In genomic region chr5:99296348-99296747, GRCm38 (mm10) we compare ENCODE assay signal across 22 mouse cellular contexts.
DNase-seq lines count a peak whose midpoint lies in the region; ATAC-seq and TF ChIP-seq lines count a peak whose summit lies in the region.
"Had no signal": no experiment of that assay in that cellular context is flagged by ENCODE, and none has a peak within 500 bp of the region (broad histone marks: within the 10 kb centered on the region; RNA-seq: fewer than 3 reads in every experiment).

No protein-coding gene starts in this region.

- H3K27me3 ChIP-seq in heart, embryonic 10.5 days (ENCODE audit: insufficient read depth, poor library complexity, severe bottlenecking): no peaks in the 10 kb centered on the region
- H3K27me3 ChIP-seq in kidney, embryonic 16.5 days (ENCODE audit: insufficient read depth, low read length): no peaks in the 10 kb centered on the region
- H3K27me3 ChIP-seq in kidney, adult 2 months (replicated peaks; ENCODE audit: control insufficient read depth, insufficient read depth, low read length): no peaks in the 10 kb centered on the region
- H3K27me3 ChIP-seq: CH12.LX, Patski had no signal

- H3K4me1 ChIP-seq in heart, embryonic 10.5 days: peaks cover 27% of the 10 kb centered on the region
- H3K4me1 ChIP-seq in kidney, embryonic 16.5 days (ENCODE audit: insufficient read depth, low read length): peaks cover 7% of the 10 kb centered on the region; the same call in 1 of the 2 replicates
- H3K4me1 ChIP-seq in kidney, adult 2 months (ENCODE audit: control insufficient read depth, insufficient read depth, low read length): no peaks in the 10 kb centered on the region

- no peak for TF ChIP-seq POLR2A in kidney, adult 2 months (IDR thresholded peaks at IDR 0.05; ENCODE audit: low read depth, low read length)

- H3K36me3 ChIP-seq in heart, embryonic 10.5 days: no peaks in the 10 kb centered on the region
- H3K36me3 ChIP-seq in kidney, embryonic 16.5 days (ENCODE audit: insufficient read depth, low read length): no peaks in the 10 kb centered on the region
- no peaks in the 10 kb centered on the region for H3K36me3 ChIP-seq in kidney, adult 2 months (ENCODE audit: control insufficient read depth, insufficient read depth, low read length)
- H3K36me3 ChIP-seq: G1E had no signal

- H3K9me3 ChIP-seq in heart, embryonic 10.5 days: no peaks in the 10 kb centered on the region
- no peaks in the 10 kb centered on the region for H3K9me3 ChIP-seq in kidney, embryonic 16.5 days (ENCODE audit: low read length)

- 84% methylated on average over 2 of the region's 2 CpGs for WGBS in heart, embryonic 10.5 days
- WGBS in kidney, embryonic 16.5 days: 42% methylated on average over 2 of the region's 2 CpGs
- 66% methylated on average over 2 of the region's 2 CpGs for WGBS in kidney, adult 2 months

- no peak overlapping the region for H3K27ac ChIP-seq in heart, embryonic 10.5 days
- H3K27ac ChIP-seq in kidney, embryonic 16.5 days (ENCODE audit: low read length): no peak overlapping the region
- H3K27ac ChIP-seq in kidney, adult 2 months (ENCODE audit: insufficient read depth, low read depth, low read length): no peak overlapping the region

- no peak overlapping the region for H3K4me2 ChIP-seq in kidney, embryonic 16.5 days (replicated peaks; ENCODE audit: low read depth, low read length)

- H3K9ac ChIP-seq in kidney, embryonic 16.5 days (replicated peaks; ENCODE audit: low read length): no peak overlapping the region

- ATAC-seq in kidney, embryonic 16.5 days (ENCODE audit: low FRiP score, low TSS enrichment): peak; percentile 61; the same call in 1 of the 2 replicates
- ATAC-seq in erythroblast, adult 5-6 weeks (replicated peaks; ENCODE audit: low FRiP score, poor library complexity, severe bottlenecking): no peak
- ATAC-seq in megakaryocyte progenitor cell, adult 5-6 weeks (replicated peaks; ENCODE audit: poor library complexity): no peak
- ATAC-seq: activated CD4-positive, CD25-positive, alpha-beta regulatory T cell, adult 4 months; CD4-positive, CD25-positive, alpha-beta regulatory T cell, adult 4 months; Patski had no signal

- DNase-seq in heart, embryonic 10.5 days (ENCODE audit: low spot score): peak; percentile 36
- no peak for DNase-seq in heart, adult 9 months (ENCODE audit: low spot score in 2 of 2)
- no peak for DNase-seq in kidney, adult 2 months
- DNase-seq in retina, embryonic 14.5 days (ENCODE audit: low spot score): peak; percentile 57
- peak; percentile 45 for DNase-seq in retina, postnatal 1 day
- DNase-seq: adrenal gland, adult 2 months; adrenal gland, adult 8-10 months; adrenal gland, postnatal 10 days; adrenal gland, postnatal 14 days; adrenal gland, postnatal 25 days; adrenal gland, postnatal 36 days; B cell, adult 2 months; cerebellum, adult 11 months; cerebellum, adult 11-12 months had no signal

- no peak for TF ChIP-seq CTCF in kidney, adult 2 months (conservative IDR thresholded peaks at IDR 0.05; ENCODE audit: insufficient read depth, insufficient read length, low read depth, low read length)

- H3K4me3 ChIP-seq in heart, embryonic 10.5 days: no peak overlapping the region
- no peak overlapping the region for H3K4me3 ChIP-seq in kidney, embryonic 16.5 days (ENCODE audit: low read length)
- H3K4me3 ChIP-seq in kidney, adult 2 months (ENCODE audit: insufficient read depth, low read depth, low read length): no peak overlapping the region

Comparison
In these comparisons a context has a peak if more than half of its experiments do, and no peak if none do; other contexts are left out.
1. DNase-seq: peak in heart, embryonic 10.5 days (single experiment), retina, embryonic 14.5 days (single experiment) and retina, postnatal 1 day (single experiment); none in heart, adult 9 months (0 of 2) and kidney, adult 2 months (single experiment).